Mouse (Mus musculus): ENCODE measurements around the gene Colec11. TPM values are rescaled to one million over a fixed set of nuclear protein-coding genes. Genes with fewer than 3 reads are reported as not detected.

Gene Colec11
- total and polyA plus RNA-seq, 3 experiments = not detected

DNA sequence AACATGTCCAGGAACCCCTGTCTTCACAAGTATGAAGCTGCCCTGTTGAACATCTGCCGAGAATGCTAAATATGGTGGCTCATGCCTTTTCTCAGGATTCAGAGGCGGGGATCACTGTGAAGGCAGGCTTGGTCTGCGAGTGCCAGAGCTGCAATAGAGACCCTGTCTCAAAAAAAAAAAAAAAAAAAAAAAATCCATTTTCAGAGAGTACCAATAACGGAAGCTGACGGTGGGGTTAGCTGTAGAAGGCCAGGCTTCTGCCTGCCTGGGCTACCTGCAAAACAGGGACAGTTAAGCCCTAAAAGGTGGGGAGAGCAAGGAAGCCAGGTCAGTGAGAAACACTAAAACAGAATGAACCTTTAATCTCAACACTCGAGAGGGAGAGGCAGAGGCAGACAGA lies 13.4 kb upstream of the Colec11 start:
- Histone ChIP-seq H3K4me2 (ENCODE audit: insufficient read depth, low read depth, poor library complexity, severe bottlenecking) (peak overlapping the region; percentile 79), H3K27me3 (replicated peaks) (no peaks in the 10 kb centered on the region), H3K79me2 (replicated peaks; ENCODE audit: control insufficient read depth, extremely low read depth, insufficient read depth, poor library complexity, severe bottlenecking) (peaks cover 33% of the 10 kb centered on the region), H3K36me3 (replicated peaks in 1 of 2; ENCODE audit: control insufficient read depth in 1 of 2, insufficient read depth in 1 of 2, low read length in 1 of 2) (peaks cover 27 to 34% of the 10 kb centered on the region in 2 experiments), H3K27ac (ENCODE audit: insufficient read depth, low read depth) (no peak overlapping the region), H3K9ac (ENCODE audit: insufficient read depth, low read depth) (peak overlapping the region; percentile 85), H3K4me1 (ENCODE audit: control insufficient read depth in 1 of 2, insufficient read depth in 2 of 2) (peaks cover 18 to 25% of the 10 kb centered on the region in 2 experiments), H3K9me3 (replicated peaks; ENCODE audit: low read length) (no peaks in the 10 kb centered on the region), H3K4me3 (replicated peaks in 1 of 3; ENCODE audit: low read depth in 2 of 3, low read length in 2 of 3, poor library complexity in 1 of 3) (peak overlapping the region; percentile 88 to 98 (median 97))
- in situ Hi-C loops (cut with MboI; ENCODE audit: low pct_ligation_motif_present, low pct_unique_long_range_greater_than_20kb, low sequenced_read_pairs) (no loop called here), dilution Hi-C loops (cut with MboI; ENCODE audit: extremely low pct_ligation_motif_present, extremely low pct_unique_long_range_greater_than_20kb, low sequenced_read_pairs) (no loop called here)
- no peak for DNase-seq (ENCODE audit: extremely low read depth)
- TF ChIP-seq ZNF384 (IDR thresholded peaks at IDR 0.05; ENCODE audit: low read depth, low read length) (peak; percentile 58), ZC3H11A (IDR thresholded peaks at IDR 0.05; ENCODE audit: low read depth, low read length) (no peak)

DNA sequence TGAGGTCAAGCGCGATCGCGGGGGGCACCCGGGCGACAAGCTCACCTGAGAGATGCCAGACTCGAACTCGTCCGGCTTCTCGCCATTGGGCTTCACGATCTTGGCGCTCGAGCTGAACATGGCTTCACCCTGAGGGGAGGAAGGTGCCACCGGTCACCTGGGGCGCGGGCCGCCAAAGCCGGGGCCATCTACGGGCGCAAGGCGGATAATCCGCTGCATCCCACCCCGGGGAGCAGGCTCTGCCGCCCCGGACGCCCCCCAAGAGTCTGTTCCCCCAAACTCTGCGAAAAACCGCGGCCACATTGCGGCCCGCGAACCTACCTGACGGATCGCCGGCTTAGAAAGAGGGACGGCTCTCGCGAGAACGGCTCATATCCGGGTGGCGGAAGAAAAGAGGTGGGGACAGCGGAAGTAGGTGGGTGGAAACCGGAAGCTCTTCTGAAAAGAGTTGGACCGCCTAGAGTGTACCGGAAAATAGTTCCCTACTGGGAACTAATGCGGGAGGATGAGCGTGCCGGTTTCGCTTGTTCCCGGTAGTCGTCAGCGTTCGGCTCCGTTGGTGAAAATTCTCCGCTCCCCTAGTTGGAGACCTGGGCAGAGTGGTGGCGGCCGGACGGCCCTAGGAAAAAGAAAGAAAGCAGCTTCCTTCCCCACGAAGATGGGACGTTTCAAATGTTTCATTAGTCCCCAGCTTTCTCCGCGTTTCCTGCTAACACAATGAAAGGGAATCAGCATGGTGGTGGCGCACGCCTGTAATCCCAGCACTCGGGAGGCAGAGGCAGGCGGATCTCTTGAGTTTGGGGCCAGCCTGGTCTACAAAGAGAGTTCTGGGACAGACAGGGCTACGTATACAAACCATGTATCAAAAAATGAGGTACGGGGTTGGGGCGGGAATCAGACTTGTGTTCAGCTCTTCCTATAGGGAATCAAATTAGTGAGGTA lies 12.6 kb upstream of the Colec11 start, which contains the start of gene Rps7:
TSS of gene Rps7 (minus strand) at position 419 of the 942 bp plus-strand sequence.
- H3K9me3 ChIP-seq (replicated peaks; ENCODE audit: low read length) = no peaks in the 10 kb centered on the region
- peak within 1 kb of the TSS; percentile 98 to 100 (median 98) for H3K4me3 ChIP-seq (replicated peaks in 1 of 3; ENCODE audit: low read depth in 2 of 3, low read length in 2 of 3, poor library complexity in 1 of 3)
- TF ChIP-seq CHD2 (IDR thresholded peaks at IDR 0.05; ENCODE audit: low read length) = peak; percentile 99
- no peak for TF ChIP-seq RAD21 (IDR thresholded peaks at IDR 0.05; ENCODE audit: low read depth, low read length)
- TF ChIP-seq POLR2A (IDR thresholded peaks at IDR 0.05; ENCODE audit: low read depth, low read length) = peak; percentile 96
- peak; percentile 90 for TF ChIP-seq KAT2A (IDR thresholded peaks at IDR 0.05; ENCODE audit: insufficient replicate concordance, low read length)
- TF ChIP-seq JUN (IDR thresholded peaks at IDR 0.05; ENCODE audit: insufficient read depth, low read depth, low read length) = no peak
- peak; percentile 69; the same call in 1 of the 2 replicates for TF ChIP-seq E2F4 (IDR thresholded peaks at IDR 0.05; ENCODE audit: insufficient replicate concordance, low read depth, low read length)
- no peak; the same call in 1 of the 2 replicates for TF ChIP-seq MAX (IDR thresholded peaks at IDR 0.05; ENCODE audit: low read length)
- TF ChIP-seq ELF1 (IDR thresholded peaks at IDR 0.05; ENCODE audit: low read depth, low read length) = peak; percentile 95
- TF ChIP-seq PAX5 (IDR thresholded peaks at IDR 0.05; ENCODE audit: low read length) = no peak
- no peak for TF ChIP-seq USF2 (conservative IDR thresholded peaks at IDR 0.05; ENCODE audit: low read depth, low read length)
- TF ChIP-seq EP300 (IDR thresholded peaks at IDR 0.05; ENCODE audit: low read length) = no peak
- peak; percentile 93 for TF ChIP-seq NELFE (IDR thresholded peaks at IDR 0.05; ENCODE audit: low read depth, low read length)
- no peak for TF ChIP-seq USF1 (IDR thresholded peaks at IDR 0.05; ENCODE audit: low read depth, low read length)
- TF ChIP-seq MXI1 (IDR thresholded peaks at IDR 0.05; ENCODE audit: low read depth, low read length) = peak; percentile 87
- TF ChIP-seq ZNF384 (IDR thresholded peaks at IDR 0.05; ENCODE audit: low read depth, low read length) = 0 out of 2 replicates have a peak, but pooled peaks have one; percentile 16
- no peak for TF ChIP-seq RCOR1 (conservative IDR thresholded peaks at IDR 0.05; ENCODE audit: low read depth, low read length)
- TF ChIP-seq IRF4 (IDR thresholded peaks at IDR 0.05; ENCODE audit: low read depth, low read length) = peak; percentile 71; the same call in 1 of the 2 replicates
- TF ChIP-seq ZC3H11A (IDR thresholded peaks at IDR 0.05; ENCODE audit: low read depth, low read length) = no peak
- TF ChIP-seq POLR2AphosphoS2 (IDR thresholded peaks at IDR 0.05; ENCODE audit: low read depth, low read length) = peak; percentile 82; the same call in 1 of the 2 replicates
- peak; percentile 76 for TF ChIP-seq MEF2A (IDR thresholded peaks at IDR 0.05; ENCODE audit: borderline replicate concordance, low read depth, low read length)
- TF ChIP-seq BHLHE40 (IDR thresholded peaks at IDR 0.05; ENCODE audit: low read depth, low read length) = peak; percentile 15; the same call in 1 of the 2 replicates
- TF ChIP-seq ZMIZ1 (IDR thresholded peaks at IDR 0.05; ENCODE audit: low read depth, low read length) = peak; percentile 82
- TF ChIP-seq SIN3A (IDR thresholded peaks at IDR 0.05; ENCODE audit: low read length) = peak; percentile 92
- TF ChIP-seq MYC (IDR thresholded peaks at IDR 0.05; ENCODE audit: low read depth, low read length) = peak; percentile 95
- peak; percentile 97 for TF ChIP-seq TCF12 (IDR thresholded peaks at IDR 0.05; ENCODE audit: low read depth, low read length)
- TF ChIP-seq CHD1 (IDR thresholded peaks at IDR 0.05; ENCODE audit: low read depth, low read length) = no peak
- TF ChIP-seq UBTF (IDR thresholded peaks at IDR 0.05; ENCODE audit: low read depth, low read length) = peak; percentile 80; the same call in 1 of the 2 replicates
- peak; percentile 45; the same call in 1 of the 2 replicates for TF ChIP-seq JUND (conservative IDR thresholded peaks at IDR 0.05; ENCODE audit: low read depth, low read length)
- 0 out of 2 replicates have a peak, but pooled peaks have one; percentile 16 for TF ChIP-seq ETS1 (conservative IDR thresholded peaks at IDR 0.05; ENCODE audit: low read depth, low read length)

More for the DNA sequence above, 12.6 kb upstream of the Colec11 start, which contains the start of gene Rps7:
- Histone ChIP-seq H3K79me2 (replicated peaks; ENCODE audit: control insufficient read depth, extremely low read depth, insufficient read depth, poor library complexity, severe bottlenecking) (peaks cover 33% of the 10 kb centered on the region), H3K9ac (ENCODE audit: insufficient read depth, low read depth) (peak within 1 kb of the TSS; percentile 99), H3K4me2 (ENCODE audit: insufficient read depth, low read depth, poor library complexity, severe bottlenecking) (peak within 1 kb of the TSS; percentile 99), H3K27me3 (replicated peaks) (no peaks in the 10 kb centered on the region), H3K4me1 (ENCODE audit: control insufficient read depth in 1 of 2, insufficient read depth in 2 of 2) (peaks cover 18 to 31% of the 10 kb centered on the region in 2 experiments), H3K27ac (ENCODE audit: insufficient read depth, low read depth) (peak within 1 kb of the TSS; percentile 63), H3K36me3 (replicated peaks in 1 of 2; ENCODE audit: control insufficient read depth in 1 of 2, insufficient read depth in 1 of 2, low read length in 1 of 2) (peaks cover 35 to 42% of the 10 kb centered on the region in 2 experiments)
- DNase-seq (ENCODE audit: extremely low read depth) = peak; percentile 95
- in situ Hi-C loops (cut with MboI; ENCODE audit: low pct_ligation_motif_present, low pct_unique_long_range_greater_than_20kb, low sequenced_read_pairs) (no loop called here), dilution Hi-C loops (cut with MboI; ENCODE audit: extremely low pct_ligation_motif_present, extremely low pct_unique_long_range_greater_than_20kb, low sequenced_read_pairs) (no loop called here)

Measured in CH12.LX (cell line).